Mouse (Mus musculus): ENCODE measurements around the gene Rab5c. TPM values are rescaled to one million over a fixed set of nuclear protein-coding genes. Genes with fewer than 3 reads are reported as not detected.

The Rab5c gene
- polyA plus RNA-seq, 2 experiments = 57.4 to 109 TPM

GRCm38 (mm10) chr11:100703366-100703765, 34.6 kb downstream of the Rab5c start:
- Histone ChIP-seq H3K36me3 (replicated peaks; ENCODE audit: control insufficient read depth, insufficient read depth, low read depth) (peaks cover 3% of the 10 kb centered on the region), H3K9ac (replicated peaks) (no peak overlapping the region), H3K27ac (no peak overlapping the region)

GRCm38 (mm10) chr11:100702906-100703305, 35.1 kb downstream of the Rab5c start:
- no peak overlapping the region; the same call in 1 of the 2 replicates for H3K9ac ChIP-seq (replicated peaks)
- ATAC-seq (ENCODE audit: insufficient read depth) (0 out of 2 replicates have a peak, but pooled peaks have one; percentile 4), DNase-seq (ENCODE audit: low read depth in 3 of 3, low spot score in 3 of 3) (no peak)
- H3K4me3 ChIP-seq (ENCODE audit: insufficient read depth in 1 of 2, low read depth in 2 of 2, low read length in 2 of 2) = peak overlapping the region; percentile 19 to 40
- H3K36me3 ChIP-seq (replicated peaks; ENCODE audit: control insufficient read depth, insufficient read depth, low read depth) = peaks cover 3% of the 10 kb centered on the region
- H3K27me3 ChIP-seq (ENCODE audit: control insufficient read depth, insufficient read depth, low read length) = no peaks in the 10 kb centered on the region
- no peak for TF ChIP-seq EP300 (IDR thresholded peaks at IDR 0.05; ENCODE audit: low read depth)
- TF ChIP-seq CTCF (IDR thresholded peaks at IDR 0.05; ENCODE audit: low read depth) = no peak
- WGBS (ENCODE audit: insufficient replicate concordance) = 29% methylated on average over 7 of the region's 7 CpGs
- peaks cover 3 to 10% of the 10 kb centered on the region in 2 experiments; a peak in 2 of 4 replicates for H3K4me1 ChIP-seq (replicated peaks; ENCODE audit: control insufficient read depth in 2 of 2, insufficient read depth in 2 of 2, low read length in 1 of 2)
- no peaks in the 10 kb centered on the region for H3K9me3 ChIP-seq (ENCODE audit: control insufficient read depth, low read length)
- H3K27ac ChIP-seq = no peak overlapping the region
- peak overlapping the region; percentile 53 for H3K4me2 ChIP-seq (ENCODE audit: low read depth)

More at GRCm38 (mm10) chr11:100703366-100703765, 34.6 kb downstream of the Rab5c start:
- Histone ChIP-seq H3K4me3 (ENCODE audit: insufficient read depth in 1 of 2, low read depth in 2 of 2, low read length in 2 of 2) (no peak overlapping the region), H3K9me3 (ENCODE audit: control insufficient read depth, low read length) (no peaks in the 10 kb centered on the region), H3K4me2 (ENCODE audit: low read depth) (peak overlapping the region; percentile 53), H3K27me3 (ENCODE audit: control insufficient read depth, insufficient read depth, low read length) (no peaks in the 10 kb centered on the region), H3K4me1 (replicated peaks; ENCODE audit: control insufficient read depth in 2 of 2, insufficient read depth in 2 of 2, low read length in 1 of 2) (peaks cover 3 to 10% of the 10 kb centered on the region in 2 experiments; a peak in 2 of 4 replicates)
- no peak for TF ChIP-seq EP300 (IDR thresholded peaks at IDR 0.05; ENCODE audit: low read depth)
- TF ChIP-seq CTCF (IDR thresholded peaks at IDR 0.05; ENCODE audit: low read depth) = no peak
- 56% methylated on average over 11 of the region's 11 CpGs for WGBS (ENCODE audit: insufficient replicate concordance)
- ATAC-seq (ENCODE audit: insufficient read depth) (0 out of 2 replicates have a peak, but pooled peaks have one; percentile 10), DNase-seq (ENCODE audit: low read depth in 3 of 3, low spot score in 3 of 3) (no peak)

GRCm38 (mm10) chr11:100702081-100702851, 35.7 kb downstream of the Rab5c start:
- H3K4me1 ChIP-seq (replicated peaks; ENCODE audit: control insufficient read depth in 2 of 2, insufficient read depth in 2 of 2, low read length in 1 of 2) = peaks cover 3 to 10% of the 10 kb centered on the region in 2 experiments; a peak in 2 of 4 replicates
- no peak; the same call in 1 of the 2 replicates for ATAC-seq (ENCODE audit: insufficient read depth)
- peak; percentile 54 to 64 (median 54) for DNase-seq (ENCODE audit: low read depth in 3 of 3, low spot score in 3 of 3)
- no peak for TF ChIP-seq EP300 (IDR thresholded peaks at IDR 0.05; ENCODE audit: low read depth)
- TF ChIP-seq CTCF (IDR thresholded peaks at IDR 0.05; ENCODE audit: low read depth) = peak; percentile 93
- no peaks in the 10 kb centered on the region for H3K27me3 ChIP-seq (ENCODE audit: control insufficient read depth, insufficient read depth, low read length)
- H3K27ac ChIP-seq = no peak overlapping the region
- no peaks in the 10 kb centered on the region for H3K9me3 ChIP-seq (ENCODE audit: control insufficient read depth, low read length)
- WGBS (ENCODE audit: insufficient replicate concordance) = 39% methylated on average over 19 of the region's 19 CpGs
- no peak overlapping the region; the same call in 1 of the 2 replicates for H3K9ac ChIP-seq (replicated peaks)
- H3K4me2 ChIP-seq (ENCODE audit: low read depth) = peak overlapping the region; percentile 53
- peak overlapping the region; percentile 19 to 40 for H3K4me3 ChIP-seq (ENCODE audit: insufficient read depth in 1 of 2, low read depth in 2 of 2, low read length in 2 of 2)
- H3K36me3 ChIP-seq (replicated peaks; ENCODE audit: control insufficient read depth, insufficient read depth, low read depth) = peaks cover 3% of the 10 kb centered on the region

- Histone ChIP-seq H3K27ac (no peak overlapping the region), H3K27me3 (ENCODE audit: control insufficient read depth, insufficient read depth, low read length) (no peaks in the 10 kb centered on the region), H3K4me2 (ENCODE audit: low read depth) (peak overlapping the region; percentile 51), H3K4me1 (replicated peaks; ENCODE audit: control insufficient read depth in 2 of 2, insufficient read depth in 2 of 2, low read length in 1 of 2) (peaks cover 3 to 10% of the 10 kb centered on the region in 2 experiments; a peak in 2 of 4 replicates), H3K9ac (replicated peaks) (no peak overlapping the region), H3K36me3 (replicated peaks; ENCODE audit: control insufficient read depth, insufficient read depth, low read depth) (no peaks in the 10 kb centered on the region; the same call in none of the 2 replicates), H3K9me3 (ENCODE audit: control insufficient read depth, low read length) (no peaks in the 10 kb centered on the region), H3K4me3 (ENCODE audit: insufficient read depth in 1 of 2, low read depth in 2 of 2, low read length in 2 of 2) (peak overlapping the region; percentile 16 to 30)
- TF ChIP-seq CTCF (IDR thresholded peaks at IDR 0.05; ENCODE audit: low read depth) (no peak), EP300 (IDR thresholded peaks at IDR 0.05; ENCODE audit: low read depth) (no peak)
- WGBS (ENCODE audit: insufficient replicate concordance) = 6% methylated on average over 14 of the region's 14 CpGs
- peak in 2 of 3 experiments; percentile 52 to 54 for DNase-seq (ENCODE audit: low read depth in 3 of 3, low spot score in 3 of 3)
- peak; percentile 40; the same call in 1 of the 2 replicates for ATAC-seq (ENCODE audit: insufficient read depth)
Observed at GRCm38 (mm10) chr11:100701301-100701700, 36.7 kb downstream of the Rab5c start.

DNA sequence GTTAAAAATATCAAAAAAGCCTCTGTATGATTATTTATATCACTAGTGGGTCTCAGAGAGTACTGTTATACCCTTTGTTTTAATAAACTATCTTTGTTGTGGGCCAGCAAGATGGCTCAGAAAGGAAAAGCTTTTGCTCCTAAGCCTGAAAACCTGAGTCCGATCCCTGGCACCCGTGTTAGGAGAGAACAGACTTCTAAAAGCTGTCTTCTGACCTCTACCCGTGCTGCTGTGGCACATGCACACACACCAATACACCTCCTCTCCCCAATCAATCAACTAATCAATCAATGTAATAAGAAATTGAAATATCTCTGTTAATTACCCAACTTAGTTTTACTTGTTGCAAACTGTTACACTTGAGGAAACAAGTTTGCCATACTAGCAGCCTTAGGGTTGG, 37.3 kb downstream of the Rab5c start:
- H3K9me3 ChIP-seq (ENCODE audit: control insufficient read depth, low read length) = no peaks in the 10 kb centered on the region
- peak overlapping the region; percentile 51 for H3K4me2 ChIP-seq (ENCODE audit: low read depth)
- H3K9ac ChIP-seq (replicated peaks) = no peak overlapping the region
- ATAC-seq (ENCODE audit: insufficient read depth) (no peak), DNase-seq (ENCODE audit: low read depth in 3 of 3, low spot score in 3 of 3) (no peak)
- TF ChIP-seq CTCF (IDR thresholded peaks at IDR 0.05; ENCODE audit: low read depth) (no peak), EP300 (IDR thresholded peaks at IDR 0.05; ENCODE audit: low read depth) (no peak)
- no peaks in the 10 kb centered on the region; the same call in none of the 2 replicates for H3K36me3 ChIP-seq (replicated peaks; ENCODE audit: control insufficient read depth, insufficient read depth, low read depth)
- no peak overlapping the region for H3K27ac ChIP-seq
- H3K4me1 ChIP-seq (replicated peaks; ENCODE audit: control insufficient read depth in 2 of 2, insufficient read depth in 2 of 2, low read length in 1 of 2) = peaks cover 3 to 10% of the 10 kb centered on the region in 2 experiments; a peak in 2 of 4 replicates
- no peaks in the 10 kb centered on the region for H3K27me3 ChIP-seq (ENCODE audit: control insufficient read depth, insufficient read depth, low read length)
- H3K4me3 ChIP-seq (ENCODE audit: insufficient read depth in 1 of 2, low read depth in 2 of 2, low read length in 2 of 2) = no peak overlapping the region
- 65% methylated on average over 3 of the region's 3 CpGs for WGBS (ENCODE audit: insufficient replicate concordance)

Data from liver, embryonic 14.5 days (tissue).